Mouse (Mus musculus) intestine, embryonic 16.5 days (tissue): ENCODE measurements around the gene Tmem52. TPM values are rescaled to one million over a fixed set of nuclear protein-coding genes. Genes with fewer than 3 reads are reported as not detected.

ENCODE experiments used
- ATAC-seq: fragments of 200-750 bp; cut with Nextera tagmentation; 2 replicates; pipeline ENCODE4 v1.8.0; 2017; ENCODE audit warnings: moderate TSS enrichment, moderate library complexity
- H3K27ac ChIP-seq: fragments of 300-500 bp; sonication (generic); 2 replicates; pipeline ENCODE4 v1.5.1; 2014; ENCODE audit warnings: mild to moderate bottlenecking, low read length
- H3K27me3 ChIP-seq: fragments of 300-500 bp; sonication (generic); replicated peaks from 2 replicates; pipeline ENCODE4 v1.6.1; 2014; ENCODE audit warnings: low read length, control low read depth, mixed read lengths; ENCODE audit not compliant: control insufficient read depth, insufficient read depth
- H3K36me3 ChIP-seq: fragments of 300-500 bp; sonication (generic); 2 replicates; pipeline ENCODE4 v1.6.1; 2014; ENCODE audit warnings: low read length, control low read depth; ENCODE audit not compliant: control insufficient read depth, insufficient read depth
- H3K4me1 ChIP-seq: fragments of 300-500 bp; sonication (generic); 2 replicates; pipeline ENCODE4 v1.6.1; 2014; ENCODE audit warnings: low read length, control low read depth, mixed read lengths; ENCODE audit not compliant: control insufficient read depth, insufficient read depth
- H3K4me2 ChIP-seq: fragments of 300-500 bp; sonication (generic); 2 replicates; pipeline ENCODE4 v1.6.1; 2014; ENCODE audit warnings: low read depth, low read length, control low read depth
- H3K4me3 ChIP-seq: fragments of 300-500 bp; sonication (generic); 2 replicates; pipeline ENCODE4 v1.5.1; 2014; ENCODE audit warnings: mild to moderate bottlenecking, low read length
- H3K9ac ChIP-seq: fragments of 300-500 bp; sonication (generic); 2 replicates; pipeline ENCODE4 v1.6.1; 2014; ENCODE audit warnings: low read depth, low read length
- H3K9me3 ChIP-seq: fragments of 300-500 bp; sonication (generic); 2 replicates; pipeline ENCODE4 v1.6.1; 2016; ENCODE audit warnings: low read length, control low read depth; ENCODE audit not compliant: control insufficient read depth
- WGBS: fragments of 180-500 bp; shearing (Covaris S2); extraction: QIAGEN DNeasy Blood & Tissue Kit; methylation state at CpG from one replicate; pipeline ENCODE4 v1.1.7; 2014; 5-methylcytosine and 5-hydroxymethylcytosine counted together
- polyA plus RNA-seq: library from polyadenylated mRNA; unstranded; fragments of >200 nt; fragmentation: Nextera tagmentation; extraction: Ambion mirVana; gene quantifications from 2 replicates; pipeline ENCODE4 v1.2.1, GENCODE M21; 2015

Tmem52 gene
- polyA plus RNA-seq, 1 experiment from 2014 or later = 4.3 TPM

DNA sequence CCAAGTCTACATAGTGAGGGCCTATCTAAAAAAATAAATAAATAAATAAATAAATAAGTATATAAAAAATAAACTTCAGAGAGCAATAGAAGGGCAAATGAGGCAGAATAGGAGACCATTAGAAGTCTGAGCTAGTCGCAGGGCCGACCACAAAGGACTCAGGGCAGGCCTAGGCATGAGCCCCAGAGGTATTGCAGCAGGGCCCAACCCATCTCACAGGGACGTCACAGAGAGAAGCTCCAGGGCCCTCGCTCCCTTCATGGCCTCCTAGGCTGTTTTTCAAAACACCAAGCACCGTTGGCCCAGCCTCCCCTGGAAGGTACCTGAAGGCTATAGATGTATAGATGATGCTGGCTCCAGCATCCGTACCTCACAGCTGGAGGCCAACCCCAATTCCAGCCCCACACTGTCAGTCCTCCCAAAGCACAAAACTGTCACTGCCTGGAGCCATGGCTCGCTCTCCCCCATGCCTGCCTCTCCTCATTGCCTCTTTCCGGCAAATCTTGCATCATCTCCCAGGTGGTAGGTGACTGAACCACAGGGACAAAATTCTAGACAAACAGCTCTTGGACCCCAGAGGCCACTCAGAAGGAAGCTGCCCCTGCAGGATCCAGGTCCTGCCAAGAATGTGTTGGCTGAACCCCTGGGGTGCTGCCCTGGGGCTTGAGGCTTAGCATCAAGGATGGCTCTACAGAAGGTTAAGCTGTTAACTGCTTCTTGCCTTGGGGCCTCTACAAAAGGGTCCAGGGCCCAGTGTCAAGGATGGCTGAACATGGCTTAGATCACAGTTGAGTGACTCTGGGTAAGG, 14.0 kb downstream of the Tmem52 start:
- Histone ChIP-seq H3K27me3 (no peaks in the 10 kb centered on the region), H3K9me3 (no peaks in the 10 kb centered on the region), H3K9ac (no peak overlapping the region), H3K36me3 (no peaks in the 10 kb centered on the region), H3K27ac (no peak overlapping the region), H3K4me2 (no peak overlapping the region), H3K4me3 (no peak overlapping the region), H3K4me1 (peaks cover 30% of the 10 kb centered on the region)
- WGBS = 79% methylated on average over 8 of the region's 8 CpGs
- ATAC-seq = no peak

DNA sequence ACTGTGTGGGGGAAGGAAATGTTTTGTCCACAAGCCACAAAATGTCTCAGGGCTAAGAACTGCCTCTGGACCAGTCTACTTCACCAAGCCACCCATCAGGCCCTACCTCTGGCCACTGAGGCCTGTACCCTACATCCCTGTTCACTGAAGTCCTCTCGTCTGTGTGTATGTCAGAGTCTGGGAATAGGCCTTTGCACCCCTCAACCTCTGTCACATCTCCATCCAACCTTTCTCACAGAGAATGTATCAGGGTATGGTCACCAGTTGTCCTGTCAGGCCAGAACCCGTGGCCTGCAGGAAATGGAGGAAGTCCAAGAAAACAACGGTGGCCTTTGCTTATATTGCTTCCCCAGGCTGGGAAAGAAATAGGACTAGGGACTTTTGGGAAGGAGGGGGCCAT, 16.6 kb downstream of the Tmem52 start:
- Histone ChIP-seq H3K9ac (no peak overlapping the region), H3K36me3 (no peaks in the 10 kb centered on the region), H3K4me1 (peaks cover 53% of the 10 kb centered on the region), H3K9me3 (no peaks in the 10 kb centered on the region), H3K4me2 (no peak overlapping the region), H3K4me3 (no peak overlapping the region), H3K27me3 (no peaks in the 10 kb centered on the region), H3K27ac (peak overlapping the region; percentile 42; the same call in 1 of the 2 replicates)
- ATAC-seq = no peak
- 69% methylated on average over 3 of the region's 3 CpGs for WGBS

GRCm38 (mm10) chr4:155487746-155488145, 18.8 kb downstream of the Tmem52 start:
- H3K36me3 ChIP-seq = no peaks in the 10 kb centered on the region
- H3K4me3 ChIP-seq = no peak overlapping the region
- H3K4me1 ChIP-seq = peaks cover 49% of the 10 kb centered on the region
- peak overlapping the region; percentile 56 for H3K9ac ChIP-seq
- H3K27ac ChIP-seq = peak overlapping the region; percentile 98
- 36% methylated on average over 3 of the region's 3 CpGs for WGBS
- H3K9me3 ChIP-seq = no peaks in the 10 kb centered on the region
- H3K27me3 ChIP-seq = no peaks in the 10 kb centered on the region
- peak overlapping the region; percentile 34; the same call in 1 of the 2 replicates for H3K4me2 ChIP-seq
- no peak for ATAC-seq

DNA sequence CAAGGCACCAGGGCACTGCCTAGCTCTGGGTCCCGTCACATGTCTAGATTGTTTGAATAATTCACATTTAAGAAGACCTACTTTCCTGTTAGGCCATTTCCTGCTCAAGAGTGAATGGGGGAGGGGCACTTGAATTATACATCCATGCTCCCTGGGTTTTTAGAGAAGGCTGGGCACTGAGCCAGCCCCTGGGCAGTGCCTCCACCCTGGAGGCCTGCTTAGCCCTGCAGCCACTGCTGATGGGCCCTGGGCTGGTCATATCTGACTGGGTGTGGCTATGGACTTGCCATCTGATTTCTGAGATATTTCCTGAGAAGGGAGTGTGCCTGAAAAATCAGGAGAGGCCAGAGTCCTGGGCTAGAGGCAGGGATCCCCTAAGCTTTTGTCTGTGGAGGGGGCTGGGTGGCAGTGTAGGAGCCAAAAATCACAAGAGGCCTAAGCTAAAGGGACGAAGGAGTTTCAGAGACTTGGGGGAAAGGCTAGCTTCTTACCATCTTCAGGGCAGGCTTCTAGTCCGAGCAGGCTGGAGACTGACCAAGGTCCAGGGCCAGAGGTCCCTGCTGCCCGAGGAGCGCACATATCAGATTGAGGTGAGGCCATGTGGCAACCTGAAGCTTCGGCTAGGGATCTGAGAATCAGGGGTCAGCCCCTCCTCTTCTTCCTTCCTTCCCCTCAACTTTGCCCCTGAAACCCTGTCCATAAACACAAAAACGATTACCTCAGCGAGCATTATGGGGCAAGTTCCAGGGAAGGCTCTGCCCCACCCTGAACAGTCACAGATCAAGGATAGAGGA, 19.5 kb downstream of the Tmem52 start:
- Histone ChIP-seq H3K4me1 (peaks cover 52% of the 10 kb centered on the region), H3K9ac (peak overlapping the region; percentile 56)
- WGBS = 33% methylated on average over 8 of the region's 8 CpGs

GRCm38 (mm10) chr4:155489101-155489970, 20.4 kb downstream of the Tmem52 start:
- Histone ChIP-seq H3K4me1 (peaks cover 60% of the 10 kb centered on the region), H3K27me3 (no peaks in the 10 kb centered on the region), H3K36me3 (no peaks in the 10 kb centered on the region), H3K4me3 (no peak overlapping the region), H3K9me3 (no peaks in the 10 kb centered on the region), H3K9ac (peak overlapping the region; percentile 34; the same call in 1 of the 2 replicates), H3K4me2 (no peak overlapping the region), H3K27ac (peak overlapping the region; percentile 98)
- no peak for ATAC-seq
- WGBS = 71% methylated on average over 9 of the region's 9 CpGs

More for the DNA sequence above, 19.5 kb downstream of the Tmem52 start:
- H3K4me2 ChIP-seq = peak overlapping the region; percentile 34
- peak; percentile 91 for ATAC-seq
- H3K27me3 ChIP-seq = no peaks in the 10 kb centered on the region
- H3K36me3 ChIP-seq = no peaks in the 10 kb centered on the region
- H3K9me3 ChIP-seq = no peaks in the 10 kb centered on the region
- H3K4me3 ChIP-seq = no peak overlapping the region
- peak overlapping the region; percentile 98 for H3K27ac ChIP-seq

DNA sequence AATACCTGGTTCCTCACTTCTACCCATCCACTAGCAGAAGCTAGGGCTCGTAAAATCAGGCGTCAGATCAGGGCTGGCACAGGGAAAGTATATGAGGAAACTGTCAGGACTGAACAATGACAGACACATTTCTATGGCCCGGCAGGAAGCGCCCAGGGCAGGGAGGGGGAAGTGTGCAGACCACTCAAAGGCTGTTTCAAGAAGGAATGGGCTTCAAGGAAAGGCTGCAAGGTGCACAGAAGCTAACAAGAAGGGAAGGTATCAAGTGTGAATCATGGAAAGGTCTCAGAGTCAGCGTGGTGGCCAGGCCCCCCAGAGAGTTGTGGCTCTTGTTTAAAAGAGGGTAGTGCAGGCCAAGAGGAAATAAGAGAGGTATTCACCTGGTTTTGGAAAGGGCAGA, 21.5 kb downstream of the Tmem52 start:
- 16% methylated on average over 5 of the region's 5 CpGs for WGBS
- Histone ChIP-seq H3K4me3 (peak overlapping the region; percentile 99), H3K36me3 (no peaks in the 10 kb centered on the region), H3K4me1 (peaks cover 59% of the 10 kb centered on the region), H3K9ac (peak overlapping the region; percentile 100), H3K4me2 (peak overlapping the region; percentile 78), H3K27me3 (no peaks in the 10 kb centered on the region), H3K9me3 (no peaks in the 10 kb centered on the region), H3K27ac (peak overlapping the region; percentile 72)
- ATAC-seq = no peak

GRCm38 (mm10) chr4:155490990-155491504, 22.1 kb downstream of the Tmem52 start, which contains the start of gene Gnb1:
Gene Gnb1, plus strand, starts transcription at chr4:155491361.
- H3K4me1 ChIP-seq = peaks cover 54% of the 10 kb centered on the region

GRCm38 (mm10) chr4:155491529-155492130, 22.7 kb downstream of the Tmem52 start:
- Histone ChIP-seq H3K4me3 (peak overlapping the region; percentile 99), H3K9ac (peak overlapping the region; percentile 100), H3K27ac (peak overlapping the region; percentile 92), H3K9me3 (no peaks in the 10 kb centered on the region), H3K4me2 (peak overlapping the region; percentile 80), H3K36me3 (no peaks in the 10 kb centered on the region), H3K4me1 (peaks cover 54% of the 10 kb centered on the region), H3K27me3 (no peaks in the 10 kb centered on the region)
- ATAC-seq = peak; percentile 8
- under 1% methylated on average over 46 of the region's 54 CpGs for WGBS

More at GRCm38 (mm10) chr4:155490990-155491504, 22.1 kb downstream of the Tmem52 start, which contains the start of gene Gnb1:
- Histone ChIP-seq H3K4me2 (peak within 1 kb of the TSS; percentile 80), H3K36me3 (no peaks in the 10 kb centered on the region), H3K9me3 (no peaks in the 10 kb centered on the region), H3K27me3 (no peaks in the 10 kb centered on the region), H3K4me3 (peak within 1 kb of the TSS; percentile 99), H3K27ac (peak within 1 kb of the TSS; percentile 92), H3K9ac (peak within 1 kb of the TSS; percentile 100)
- under 1% methylated on average over 38 of the region's 60 CpGs for whole genome bisulfite sequencing
- peak; percentile 47 for ATAC-seq
